Mouse (Mus musculus): ENCODE results near the gene Ncan. TPM values are rescaled to one million over a fixed set of nuclear protein-coding genes. Genes with fewer than 3 reads are reported as not detected.

Ncan gene
- polyA plus RNA-seq, 1 experiment from 2014 or later, result 0.05 TPM

DNA sequence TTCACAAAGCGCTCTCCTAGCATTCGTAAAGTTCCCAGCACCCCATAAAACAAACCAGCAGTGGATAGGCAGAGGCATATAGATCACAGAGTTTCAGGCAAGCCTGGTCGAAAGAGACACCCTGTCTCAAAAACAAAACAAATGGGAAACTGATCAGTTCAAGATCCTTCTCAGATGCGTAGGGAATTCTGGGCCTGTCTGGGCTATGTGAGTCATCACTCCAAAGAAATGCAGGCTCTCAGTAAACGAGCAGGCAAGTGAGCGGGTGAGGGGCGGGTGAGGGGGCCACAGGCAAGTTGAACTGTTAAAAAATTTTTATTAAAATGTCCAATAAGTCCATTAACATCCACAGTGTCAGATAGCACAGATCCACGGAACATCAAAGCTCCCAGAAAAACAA, 27.9 kb downstream of the Ncan start:
- 51% methylated on average over 8 of the region's 8 CpGs for WGBS
- TF ChIP-seq CTCF (IDR thresholded peaks at IDR 0.05; ENCODE audit: low read depth), result no peak
- ATAC-seq (ENCODE audit: insufficient read depth), result no peak

DNA sequence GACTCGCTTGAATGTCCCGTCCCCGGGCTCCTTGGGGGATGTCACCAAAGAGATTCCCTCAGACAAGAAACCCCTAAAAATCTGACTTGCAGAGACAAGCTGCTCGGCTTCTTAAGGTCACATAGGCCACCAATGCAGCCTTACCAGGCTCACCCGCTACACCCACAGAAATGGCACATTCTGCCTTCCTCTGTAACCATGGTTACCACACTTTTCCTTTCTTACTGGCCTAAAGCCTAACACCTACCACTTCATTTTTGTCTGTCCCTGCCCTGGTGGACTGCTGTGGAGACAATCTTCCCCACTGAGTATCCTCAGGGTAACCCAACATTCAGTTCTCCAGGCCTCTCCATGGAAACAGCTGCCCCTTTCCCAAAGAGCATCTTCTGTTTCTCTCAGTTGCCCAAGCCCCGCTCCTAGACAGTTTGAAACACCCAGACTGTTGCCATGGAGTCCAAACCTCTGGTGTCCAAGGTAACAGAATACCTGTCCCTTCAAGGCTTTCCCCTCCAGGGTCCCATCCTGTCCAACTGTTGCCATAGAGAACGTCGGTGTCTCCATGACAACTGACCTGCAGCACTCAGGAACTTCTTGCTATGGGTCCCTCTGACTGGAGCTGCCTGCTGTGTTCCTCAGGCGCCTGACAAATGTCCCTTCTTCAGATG, 31.2 kb downstream of the Ncan start:
- Histone ChIP-seq H3K4me2 (no peak overlapping the region), H3K9me3 (ENCODE audit: low read depth, low read length) (no peaks in the 10 kb centered on the region), H3K4me3 (ENCODE audit: low read depth, low read length) (no peak overlapping the region), H3K27ac (ENCODE audit: low read depth) (no peak overlapping the region), H3K9ac (no peak overlapping the region), H3K36me3 (ENCODE audit: insufficient read depth) (no peaks in the 10 kb centered on the region), H3K27me3 (ENCODE audit: insufficient read depth, low read length) (peaks cover 69% of the 10 kb centered on the region), H3K4me1 (ENCODE audit: insufficient read depth) (no peaks in the 10 kb centered on the region)
- no peak for ATAC-seq (ENCODE audit: insufficient read depth)
- 58% methylated on average over 9 of the region's 9 CpGs for WGBS
- no peak for TF ChIP-seq CTCF (IDR thresholded peaks at IDR 0.05; ENCODE audit: low read depth)
- DNase-seq, result no peak

More for the DNA sequence above, 27.9 kb downstream of the Ncan start:
- no peaks in the 10 kb centered on the region for H3K36me3 ChIP-seq (ENCODE audit: insufficient read depth)
- DNase-seq, result no peak
- H3K9ac ChIP-seq, result no peak overlapping the region
- H3K4me3 ChIP-seq (ENCODE audit: low read depth, low read length), result no peak overlapping the region
- no peak overlapping the region for H3K4me2 ChIP-seq
- no peaks in the 10 kb centered on the region for H3K4me1 ChIP-seq (ENCODE audit: insufficient read depth)
- no peaks in the 10 kb centered on the region for H3K9me3 ChIP-seq (ENCODE audit: low read depth, low read length)
- no peak overlapping the region for H3K27ac ChIP-seq (ENCODE audit: low read depth)
- H3K27me3 ChIP-seq (ENCODE audit: insufficient read depth, low read length), result peaks cover 36% of the 10 kb centered on the region

DNA sequence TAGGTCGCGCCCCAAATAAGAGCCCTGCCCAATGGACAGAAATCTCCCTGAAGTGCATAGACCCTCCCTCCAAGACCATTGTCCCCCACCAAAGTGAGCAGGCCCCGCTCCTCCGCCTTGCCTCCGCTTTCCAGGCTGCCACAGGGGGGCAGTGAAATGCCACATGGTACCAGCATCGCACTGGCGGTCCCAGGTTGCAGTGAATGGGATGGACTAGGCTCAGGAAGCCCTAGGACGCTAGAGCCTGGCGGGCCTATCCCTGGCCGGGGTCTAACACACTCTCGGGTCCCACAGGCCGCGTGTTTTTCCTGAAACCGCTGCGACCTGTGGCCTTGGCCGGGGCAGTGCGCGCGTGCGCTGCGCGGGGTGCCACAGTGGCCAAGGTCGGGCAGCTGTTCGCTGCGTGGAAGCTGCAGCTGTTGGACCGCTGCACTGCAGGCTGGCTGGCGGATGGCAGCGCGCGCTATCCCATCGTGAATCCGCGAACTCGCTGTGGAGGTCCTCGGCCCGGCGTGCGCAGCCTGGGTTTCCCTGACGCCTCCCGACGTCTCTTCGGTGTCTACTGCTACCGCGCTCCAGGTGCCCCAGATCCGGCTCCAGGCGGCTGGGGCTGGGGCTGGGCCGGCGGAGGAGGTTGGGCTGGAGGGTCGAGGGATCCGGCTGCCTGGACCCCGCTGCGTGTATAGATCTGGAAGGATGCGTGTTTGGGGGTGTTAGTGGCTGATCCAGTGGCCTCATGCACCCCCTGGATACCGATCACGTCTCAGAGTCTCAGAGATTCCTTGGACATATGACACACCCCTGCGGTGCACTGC, 32.6 kb downstream of the Ncan start:
- peak; percentile 57 for ATAC-seq (ENCODE audit: insufficient read depth)

DNA sequence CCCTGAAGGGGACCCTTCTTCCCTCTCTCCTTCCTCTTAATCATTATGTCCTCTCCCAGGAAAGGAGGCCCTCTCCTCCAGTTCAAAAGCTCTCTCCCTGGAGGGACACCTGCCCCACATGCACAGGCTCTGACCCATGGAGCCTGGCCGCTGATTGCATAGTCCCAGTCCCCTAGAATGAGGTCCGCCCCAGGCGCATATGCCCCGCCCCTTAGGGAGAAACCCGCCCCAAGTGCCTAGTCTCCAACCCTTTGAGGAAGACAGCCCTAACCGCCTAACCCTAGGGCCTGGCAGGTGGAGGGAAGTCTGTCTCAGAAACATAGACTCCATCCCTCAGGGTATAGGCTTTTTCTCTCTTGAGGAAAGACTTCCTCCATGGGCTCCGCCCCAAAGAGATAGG, 33.4 kb downstream of the Ncan start:
- H3K27ac ChIP-seq (ENCODE audit: low read depth), result no peak overlapping the region
- no peak for ATAC-seq (ENCODE audit: insufficient read depth)
- H3K4me2 ChIP-seq, result no peak overlapping the region
- TF ChIP-seq CTCF (IDR thresholded peaks at IDR 0.05; ENCODE audit: low read depth), result no peak
- no peak overlapping the region for H3K9ac ChIP-seq
- no peak for DNase-seq
- H3K4me1 ChIP-seq (ENCODE audit: insufficient read depth), result no peaks in the 10 kb centered on the region
- no peaks in the 10 kb centered on the region for H3K9me3 ChIP-seq (ENCODE audit: low read depth, low read length)
- 3% methylated on average over 7 of the region's 7 CpGs for WGBS
- H3K36me3 ChIP-seq (ENCODE audit: insufficient read depth), result no peaks in the 10 kb centered on the region
- peaks cover 90% of the 10 kb centered on the region for H3K27me3 ChIP-seq (ENCODE audit: insufficient read depth, low read length)
- no peak overlapping the region for H3K4me3 ChIP-seq (ENCODE audit: low read depth, low read length)

More for the DNA sequence above, 32.6 kb downstream of the Ncan start:
- Histone ChIP-seq H3K9ac (no peak overlapping the region; the same call in 1 of the 2 replicates), H3K27me3 (ENCODE audit: insufficient read depth, low read length) (peaks cover 83% of the 10 kb centered on the region), H3K4me1 (ENCODE audit: insufficient read depth) (no peaks in the 10 kb centered on the region), H3K36me3 (ENCODE audit: insufficient read depth) (no peaks in the 10 kb centered on the region), H3K27ac (ENCODE audit: low read depth) (no peak overlapping the region), H3K9me3 (ENCODE audit: low read depth, low read length) (no peaks in the 10 kb centered on the region), H3K4me2 (peak overlapping the region; percentile 54), H3K4me3 (ENCODE audit: low read depth, low read length) (peak overlapping the region; percentile 32)
- TF ChIP-seq CTCF (IDR thresholded peaks at IDR 0.05; ENCODE audit: low read depth), result peak; percentile 76
- DNase-seq, result peak; percentile 69
- 3% methylated on average over 56 of the region's 56 CpGs for WGBS

DNA sequence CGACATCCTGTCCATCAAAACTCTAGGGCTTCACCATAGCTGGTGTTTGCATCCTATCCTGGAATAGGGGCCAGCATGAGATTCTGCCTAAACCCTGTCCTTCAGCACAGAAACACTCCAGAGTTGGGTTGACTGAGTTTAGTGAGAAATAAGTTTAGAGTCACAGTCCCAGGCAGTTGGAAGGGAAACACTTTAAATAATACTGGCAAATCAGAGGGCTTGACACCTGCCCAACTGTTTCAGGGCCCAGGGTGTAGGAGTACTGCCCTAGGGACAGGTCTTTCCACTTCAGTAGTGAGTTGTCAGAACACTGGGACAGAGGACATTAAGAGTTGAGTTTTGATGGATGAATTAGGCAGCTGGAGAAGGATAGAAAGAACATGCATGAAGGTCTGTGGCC, 34.5 kb downstream of the Ncan start:
- H3K4me3 ChIP-seq (ENCODE audit: low read depth, low read length), result no peak overlapping the region
- DNase-seq (no peak), ATAC-seq (ENCODE audit: insufficient read depth) (no peak)
- TF ChIP-seq CTCF (IDR thresholded peaks at IDR 0.05; ENCODE audit: low read depth), result no peak
- H3K36me3 ChIP-seq (ENCODE audit: insufficient read depth), result no peaks in the 10 kb centered on the region
- no peak overlapping the region for H3K4me2 ChIP-seq
- H3K9ac ChIP-seq, result no peak overlapping the region
- H3K27ac ChIP-seq (ENCODE audit: low read depth), result no peak overlapping the region
- no peaks in the 10 kb centered on the region for H3K9me3 ChIP-seq (ENCODE audit: low read depth, low read length)
- WGBS, result 39% methylated on average over 1 of the region's 1 CpGs
- no peaks in the 10 kb centered on the region for H3K4me1 ChIP-seq (ENCODE audit: insufficient read depth)
- peaks cover 93% of the 10 kb centered on the region for H3K27me3 ChIP-seq (ENCODE audit: insufficient read depth, low read length)

DNA sequence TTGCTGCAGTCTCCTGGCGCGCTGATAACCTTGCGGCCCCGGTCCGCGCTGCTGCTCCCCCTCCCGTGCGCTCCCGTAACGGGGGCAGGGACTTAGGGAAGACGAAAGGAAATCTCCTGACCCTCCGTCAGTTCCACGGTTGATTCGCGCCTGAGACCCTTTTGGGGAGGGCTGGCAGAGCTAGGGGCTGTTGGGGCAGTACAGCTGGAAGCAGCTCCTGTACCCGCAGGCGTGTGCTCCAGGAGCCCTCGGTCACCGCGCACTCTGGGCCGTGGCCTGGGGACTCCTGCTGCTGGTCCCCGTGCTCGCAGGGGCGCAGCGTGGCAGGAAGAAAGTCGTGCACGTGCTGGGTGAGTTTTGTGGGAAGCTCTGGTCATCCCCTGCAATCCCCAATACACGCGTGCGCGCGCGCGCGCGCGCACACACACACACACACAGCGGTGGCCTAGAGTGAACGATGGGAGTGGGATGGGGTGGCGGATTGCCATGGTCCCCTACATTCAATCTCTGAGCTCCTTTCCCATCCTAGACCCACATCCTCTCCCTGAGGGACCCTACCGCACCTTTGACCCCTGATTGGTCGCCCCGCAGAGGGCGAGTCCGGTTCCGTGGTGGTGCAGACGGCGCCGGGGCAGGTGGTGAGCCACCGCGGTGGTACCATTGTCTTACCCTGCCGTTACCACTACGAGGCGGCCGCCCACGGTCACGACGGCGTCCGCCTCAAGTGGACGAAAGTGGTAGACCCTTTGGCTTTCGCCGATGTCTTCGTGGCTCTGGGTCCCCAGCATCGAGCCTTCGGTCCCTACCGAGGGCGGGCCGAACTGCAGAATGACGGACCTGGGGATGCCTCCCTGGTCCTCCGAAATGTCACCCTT, 36.2 kb downstream of the Ncan start:
- H3K4me2 ChIP-seq, result peak overlapping the region; percentile 57
- no peaks in the 10 kb centered on the region for H3K4me1 ChIP-seq (ENCODE audit: insufficient read depth)
- ATAC-seq (ENCODE audit: insufficient read depth), result no peak
- no peaks in the 10 kb centered on the region for H3K9me3 ChIP-seq (ENCODE audit: low read depth, low read length)
- no peak overlapping the region for H3K27ac ChIP-seq (ENCODE audit: low read depth)
- peaks cover 78% of the 10 kb centered on the region for H3K27me3 ChIP-seq (ENCODE audit: insufficient read depth, low read length)
- no peaks in the 10 kb centered on the region for H3K36me3 ChIP-seq (ENCODE audit: insufficient read depth)
- no peak overlapping the region for H3K9ac ChIP-seq
- WGBS, result 2% methylated on average over 71 of the region's 71 CpGs
- peak; percentile 14; the same call in 1 of the 2 replicates for TF ChIP-seq CTCF (IDR thresholded peaks at IDR 0.05; ENCODE audit: low read depth)
- peak overlapping the region; percentile 30 for H3K4me3 ChIP-seq (ENCODE audit: low read depth, low read length)
- DNase-seq, result peak; percentile 9

Measured in lung, embryonic 14.5 days (tissue).